Mouse (Mus musculus): ENCODE data around the gene 1810013L24Rik.

The 1810013L24Rik gene

GRCm38 (mm10) chr16:8829564-8830359 lies at the start of gene 1810013L24Rik:
TSS of gene 1810013L24Rik (plus strand) at chr16:8830100.
- peak; percentile 95 for DNase-seq

- no peak for DNase-seq
These were observed 49.7 kb upstream of the 1810013L24Rik start for GRCm38 (mm10) chr16:8780187-8780586.

- no peak for DNase-seq
These were observed 48.7 kb upstream of the 1810013L24Rik start for GRCm38 (mm10) chr16:8781191-8781590.

- no peak for DNase-seq
These were observed 48.2 kb upstream of the 1810013L24Rik start for GRCm38 (mm10) chr16:8781660-8782059.

- no peak for DNase-seq
These were observed 46.5 kb upstream of the 1810013L24Rik start for GRCm38 (mm10) chr16:8783198-8783913.

GRCm38 (mm10) chr16:8784753-8785152 lies 45.1 kb upstream of the 1810013L24Rik start:
- no peak for DNase-seq

- no peak for DNase-seq
These were observed 39.0 kb upstream of the 1810013L24Rik start for GRCm38 (mm10) chr16:8790886-8791285.

GRCm38 (mm10) chr16:8791949-8792557 lies 37.8 kb upstream of the 1810013L24Rik start, which contains the start of gene Usp7:
TSS of gene Usp7 (minus strand) at chr16:8792308.
- DNase-seq = no peak

- no peak for DNase-seq
These were observed 34.9 kb upstream of the 1810013L24Rik start for GRCm38 (mm10) chr16:8794952-8795351.

GRCm38 (mm10) chr16:8795906-8796305 lies 34.0 kb upstream of the 1810013L24Rik start:
- no peak for DNase-seq

GRCm38 (mm10) chr16:8806703-8807102 lies 23.2 kb upstream of the 1810013L24Rik start:
- peak; percentile 24 for DNase-seq

- DNase-seq = no peak
These were observed 19.3 kb upstream of the 1810013L24Rik start for GRCm38 (mm10) chr16:8810399-8811127.

- no peak for DNase-seq
These were observed 12.0 kb upstream of the 1810013L24Rik start for GRCm38 (mm10) chr16:8817872-8818271.

GRCm38 (mm10) chr16:8821429-8821828 lies 8.5 kb upstream of the 1810013L24Rik start:
- DNase-seq = peak; percentile 4

GRCm38 (mm10) chr16:8822586-8822985 lies 7.3 kb upstream of the 1810013L24Rik start:
- DNase-seq = no peak

- DNase-seq = no peak
These were observed 6.2 kb upstream of the 1810013L24Rik start for GRCm38 (mm10) chr16:8823661-8824060.

GRCm38 (mm10) chr16:8827366-8827765 lies 2.5 kb upstream of the 1810013L24Rik start:
- DNase-seq = no peak

GRCm38 (mm10) chr16:8828636-8829563 lies 1.0 kb upstream of the 1810013L24Rik start:
- peak; percentile 63 for DNase-seq

GRCm38 (mm10) chr16:8830431-8831211 lies 721 bp downstream of the 1810013L24Rik start:
- DNase-seq = peak; percentile 58

- peak; percentile 12 for DNase-seq
These were observed 1.3 kb downstream of the 1810013L24Rik start for GRCm38 (mm10) chr16:8831241-8831640.

GRCm38 (mm10) chr16:8836876-8837275 lies 7.0 kb downstream of the 1810013L24Rik start:
- DNase-seq = no peak

Data from right cerebral cortex, postnatal 4 days (tissue).